Mouse (Mus musculus): ENCODE measurements around the gene Mustn1. TPM values are rescaled to one million over a fixed set of nuclear protein-coding genes. Genes with fewer than 3 reads are reported as not detected.

Mustn1 gene
- total and polyA plus RNA-seq, 2 experiments from 2014 or later = 1.0 TPM

DNA sequence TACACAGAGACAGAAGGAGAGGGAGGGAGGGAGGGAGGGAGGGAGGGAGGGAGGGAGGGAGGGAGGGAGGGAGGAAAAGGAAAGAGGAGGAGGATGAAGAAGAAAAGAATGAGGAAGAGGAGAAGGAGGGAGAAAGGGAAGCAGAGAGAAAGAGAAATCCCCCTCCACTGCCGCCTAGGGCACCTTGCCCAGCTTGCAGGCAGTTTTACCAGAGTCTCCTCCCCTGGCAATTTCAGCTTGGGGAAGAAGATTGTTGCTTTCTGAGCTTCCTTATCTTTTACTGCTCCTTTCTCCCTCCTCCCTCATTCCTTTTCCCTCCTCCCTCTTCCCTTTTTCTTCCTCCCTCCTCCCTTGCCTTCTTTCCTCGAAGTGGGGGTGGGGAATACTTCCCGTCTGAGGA is 24.0 kb downstream of the Mustn1 start:
- no peak overlapping the region for H3K27ac ChIP-seq (ENCODE audit: low read depth, low read length)
- H3K27me3 ChIP-seq (ENCODE audit: insufficient read depth, low read length) = no peaks in the 10 kb centered on the region
- no peak overlapping the region for H3K4me3 ChIP-seq (ENCODE audit: low read depth, low read length)
- no peak overlapping the region for H3K9ac ChIP-seq (replicated peaks; ENCODE audit: low read length, poor library complexity, severe bottlenecking)
- no peaks in the 10 kb centered on the region for H3K36me3 ChIP-seq (ENCODE audit: insufficient read depth, low read length)
- TF ChIP-seq CTCF (IDR thresholded peaks at IDR 0.05) = no peak
- H3K4me1 ChIP-seq (ENCODE audit: insufficient read depth, low read length) = no peaks in the 10 kb centered on the region
- ATAC-seq (ENCODE audit: low FRiP score) = no peak
- 73% methylated on average over 3 of the region's 3 CpGs for WGBS
- no peaks in the 10 kb centered on the region for H3K9me3 ChIP-seq (ENCODE audit: low read length)
- DNase-seq (ENCODE audit: low spot score) = no peak
- H3K4me2 ChIP-seq (ENCODE audit: low read depth, low read length, poor library complexity, severe bottlenecking) = no peak overlapping the region

DNA sequence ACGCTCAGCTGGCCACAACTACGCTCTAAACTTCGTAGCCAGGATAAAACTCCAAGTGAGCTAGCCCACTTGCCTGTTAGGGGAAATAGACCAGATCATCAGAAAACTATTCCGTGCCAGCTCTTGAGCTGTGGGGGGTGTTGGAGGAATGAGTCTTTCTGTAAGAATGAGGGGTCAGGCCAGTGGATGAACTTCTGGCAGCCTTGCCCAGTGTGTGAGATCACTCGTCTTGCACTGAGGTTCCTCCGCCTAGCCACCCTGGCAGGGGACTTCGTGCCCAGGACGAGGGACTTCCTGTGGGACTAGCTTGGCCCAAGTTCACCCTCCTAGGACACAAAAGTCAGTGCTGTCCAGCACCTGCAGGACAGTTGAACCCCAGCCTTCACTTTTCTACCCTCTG is 25.3 kb downstream of the Mustn1 start:
- Histone ChIP-seq H3K27ac (ENCODE audit: low read depth, low read length) (no peak overlapping the region), H3K4me3 (ENCODE audit: low read depth, low read length) (no peak overlapping the region), H3K27me3 (ENCODE audit: insufficient read depth, low read length) (no peaks in the 10 kb centered on the region), H3K4me1 (ENCODE audit: insufficient read depth, low read length) (no peaks in the 10 kb centered on the region), H3K9me3 (ENCODE audit: low read length) (no peaks in the 10 kb centered on the region), H3K4me2 (ENCODE audit: low read depth, low read length, poor library complexity, severe bottlenecking) (no peak overlapping the region), H3K36me3 (ENCODE audit: insufficient read depth, low read length) (no peaks in the 10 kb centered on the region), H3K9ac (replicated peaks; ENCODE audit: low read length, poor library complexity, severe bottlenecking) (no peak overlapping the region)
- TF ChIP-seq CTCF (IDR thresholded peaks at IDR 0.05) = no peak
- DNase-seq (ENCODE audit: low spot score) (no peak), ATAC-seq (ENCODE audit: low FRiP score) (no peak)
- WGBS = 78% methylated on average over 8 of the region's 8 CpGs

DNA sequence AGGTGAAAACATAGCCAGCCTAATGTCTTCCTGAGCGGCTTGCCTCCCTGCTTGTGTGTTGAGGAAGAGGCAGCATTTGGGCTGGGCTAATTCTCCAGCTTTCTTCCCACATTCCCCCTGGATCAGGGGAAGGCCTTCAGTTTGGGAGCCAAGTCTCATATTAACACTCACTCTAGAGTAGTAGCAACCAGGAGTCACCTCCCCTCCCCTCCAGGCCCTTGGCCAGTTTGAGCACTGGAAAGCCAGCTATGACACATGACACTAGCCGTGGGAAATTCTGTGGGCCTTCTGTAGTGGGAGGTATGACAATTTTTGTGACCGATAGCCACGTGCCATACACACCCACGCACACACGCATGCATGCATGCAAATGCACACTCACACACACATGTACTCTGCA is 27.0 kb downstream of the Mustn1 start:
- H3K27ac ChIP-seq (ENCODE audit: low read depth, low read length) = no peak overlapping the region
- no peak for DNase-seq (ENCODE audit: low spot score)
- WGBS = 96% methylated on average over 6 of the region's 6 CpGs
- ATAC-seq (ENCODE audit: low FRiP score) = no peak
- H3K4me2 ChIP-seq (ENCODE audit: low read depth, low read length, poor library complexity, severe bottlenecking) = no peak overlapping the region
- no peaks in the 10 kb centered on the region for H3K36me3 ChIP-seq (ENCODE audit: insufficient read depth, low read length)
- H3K9ac ChIP-seq (replicated peaks; ENCODE audit: low read length, poor library complexity, severe bottlenecking) = no peak overlapping the region
- no peaks in the 10 kb centered on the region for H3K27me3 ChIP-seq (ENCODE audit: insufficient read depth, low read length)
- H3K4me1 ChIP-seq (ENCODE audit: insufficient read depth, low read length) = no peaks in the 10 kb centered on the region
- H3K9me3 ChIP-seq (ENCODE audit: low read length) = no peaks in the 10 kb centered on the region
- no peak for TF ChIP-seq CTCF (IDR thresholded peaks at IDR 0.05)
- no peak overlapping the region for H3K4me3 ChIP-seq (ENCODE audit: low read depth, low read length)

DNA sequence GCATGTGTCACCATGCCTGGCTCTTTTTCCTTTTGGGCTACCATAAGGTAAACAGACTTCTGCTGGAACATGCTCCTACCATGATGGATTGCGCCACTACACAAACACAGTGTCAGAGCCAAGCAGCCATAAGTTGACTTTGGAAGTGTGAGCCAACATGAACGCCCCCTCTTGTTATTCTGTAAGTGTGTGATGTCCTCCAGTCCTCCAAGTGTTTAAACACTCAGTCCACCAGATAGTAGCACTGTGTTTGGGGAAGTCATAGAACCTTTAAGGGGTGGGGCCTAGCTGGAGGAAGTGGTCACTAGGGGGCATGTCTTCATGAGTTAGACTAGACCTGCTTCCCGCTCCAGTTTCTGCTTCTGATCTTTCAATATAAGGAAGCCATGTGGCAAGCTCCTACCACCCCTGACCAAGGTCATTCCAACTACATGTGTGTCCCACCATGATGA is 28.8 kb downstream of the Mustn1 start:
- no peak overlapping the region for H3K9ac ChIP-seq (replicated peaks; ENCODE audit: low read length, poor library complexity, severe bottlenecking)
- WGBS = 93% methylated on average over 3 of the region's 3 CpGs
- H3K4me2 ChIP-seq (ENCODE audit: low read depth, low read length, poor library complexity, severe bottlenecking) = no peak overlapping the region
- no peak for ATAC-seq (ENCODE audit: low FRiP score)
- no peaks in the 10 kb centered on the region for H3K4me1 ChIP-seq (ENCODE audit: insufficient read depth, low read length)
- no peaks in the 10 kb centered on the region for H3K9me3 ChIP-seq (ENCODE audit: low read length)
- H3K36me3 ChIP-seq (ENCODE audit: insufficient read depth, low read length) = no peaks in the 10 kb centered on the region
- no peak for TF ChIP-seq CTCF (IDR thresholded peaks at IDR 0.05)
- no peak for DNase-seq (ENCODE audit: low spot score)
- H3K4me3 ChIP-seq (ENCODE audit: low read depth, low read length) = no peak overlapping the region
- H3K27me3 ChIP-seq (ENCODE audit: insufficient read depth, low read length) = no peaks in the 10 kb centered on the region
- H3K27ac ChIP-seq (ENCODE audit: low read depth, low read length) = no peak overlapping the region

DNA sequence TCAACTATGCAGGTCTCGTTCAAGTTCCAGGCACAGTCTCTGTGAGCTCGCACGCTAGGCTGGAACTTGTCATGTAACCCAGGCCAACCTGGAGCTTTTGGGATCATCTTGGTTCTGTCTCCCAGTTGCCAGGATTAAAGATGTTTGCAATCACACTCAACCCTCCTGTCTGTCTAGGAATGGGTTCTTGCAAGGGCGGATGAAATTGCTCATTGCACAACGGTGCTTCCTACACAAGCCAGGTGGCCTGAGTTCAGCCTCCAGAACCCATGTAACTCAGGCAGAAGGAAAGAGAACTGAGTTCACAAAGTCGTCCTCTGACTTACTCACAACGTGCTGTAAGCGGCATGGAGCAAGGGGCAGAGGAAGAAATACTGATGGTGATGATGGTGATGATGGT is 32.1 kb downstream of the Mustn1 start:
- DNase-seq (ENCODE audit: low spot score) (no peak), ATAC-seq (ENCODE audit: low FRiP score) (no peak)
- Histone ChIP-seq H3K4me2 (ENCODE audit: low read depth, low read length, poor library complexity, severe bottlenecking) (no peak overlapping the region), H3K9ac (replicated peaks; ENCODE audit: low read length, poor library complexity, severe bottlenecking) (no peak overlapping the region), H3K36me3 (ENCODE audit: insufficient read depth, low read length) (no peaks in the 10 kb centered on the region), H3K4me1 (ENCODE audit: insufficient read depth, low read length) (no peaks in the 10 kb centered on the region), H3K9me3 (ENCODE audit: low read length) (no peaks in the 10 kb centered on the region), H3K27me3 (ENCODE audit: insufficient read depth, low read length) (no peaks in the 10 kb centered on the region), H3K4me3 (ENCODE audit: low read depth, low read length) (no peak overlapping the region), H3K27ac (ENCODE audit: low read depth, low read length) (no peak overlapping the region)
- WGBS = 90% methylated on average over 8 of the region's 8 CpGs
- no peak for TF ChIP-seq CTCF (IDR thresholded peaks at IDR 0.05)

DNA sequence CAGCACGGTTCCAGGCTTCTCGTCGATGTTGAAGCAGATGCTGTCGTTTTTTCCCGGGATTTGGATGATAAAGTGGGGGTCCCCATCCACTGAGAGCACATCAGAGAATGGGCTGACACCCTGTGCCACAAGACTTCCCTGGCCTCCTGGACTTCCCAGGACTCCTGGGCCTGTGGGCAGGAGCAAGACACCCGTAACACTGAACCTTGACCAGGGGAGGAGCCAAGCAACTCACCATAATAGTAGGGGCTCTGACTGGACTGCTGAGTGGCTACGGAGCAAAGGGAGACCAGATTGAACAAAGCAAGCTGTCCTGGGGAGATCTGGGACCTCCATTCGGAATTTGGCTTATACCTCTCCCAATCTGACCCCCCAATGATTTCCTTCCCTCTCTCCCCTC is 33.6 kb downstream of the Mustn1 start:
- ATAC-seq (ENCODE audit: low FRiP score) = no peak
- Histone ChIP-seq H3K27ac (ENCODE audit: low read depth, low read length) (no peak overlapping the region), H3K9me3 (ENCODE audit: low read length) (no peaks in the 10 kb centered on the region), H3K9ac (replicated peaks; ENCODE audit: low read length, poor library complexity, severe bottlenecking) (no peak overlapping the region), H3K36me3 (ENCODE audit: insufficient read depth, low read length) (no peaks in the 10 kb centered on the region), H3K27me3 (ENCODE audit: insufficient read depth, low read length) (no peaks in the 10 kb centered on the region), H3K4me3 (ENCODE audit: low read depth, low read length) (no peak overlapping the region), H3K4me2 (ENCODE audit: low read depth, low read length, poor library complexity, severe bottlenecking) (no peak overlapping the region), H3K4me1 (ENCODE audit: insufficient read depth, low read length) (no peaks in the 10 kb centered on the region)
- WGBS = 80% methylated on average over 8 of the region's 8 CpGs
- DNase-seq (ENCODE audit: low spot score) = no peak
- no peak for TF ChIP-seq CTCF (IDR thresholded peaks at IDR 0.05)

Data from midbrain, postnatal 0 days (tissue).